ENCODE assay signal across 8 mouse cellular contexts in genomic region chr2:51145838-51146470, GRCm38 (mm10). TPM values are rescaled to one million over a fixed set of nuclear protein-coding genes. Genes with fewer than 3 reads are reported as not detected.
A peak's percentile ranks its signal among the peaks of the same experiment; 100 is the strongest.
DNase-seq lines count a peak whose midpoint lies in the region; ATAC-seq and TF ChIP-seq lines count a peak whose summit lies in the region.

No protein-coding gene starts in this region.

- H3K79me2 ChIP-seq in C2C12 (ENCODE audit: control insufficient read depth, insufficient read depth), result peaks cover 80% of the 10 kb centered on the region

- no peaks in the 10 kb centered on the region for H3K27me3 ChIP-seq in C2C12 (ENCODE audit: control insufficient read depth, insufficient read depth, insufficient read length)
- no peaks in the 10 kb centered on the region for H3K27me3 ChIP-seq in forebrain, embryonic 15.5 days
- H3K27me3 ChIP-seq in lung, embryonic 16.5 days (ENCODE audit: control insufficient read depth, insufficient read depth, low read depth, low read length), result peaks cover 2% of the 10 kb centered on the region; the same call in 1 of the 2 replicates

- H3K4me2 ChIP-seq in forebrain, embryonic 15.5 days (replicated peaks), result peak overlapping the region; percentile 62
- H3K4me2 ChIP-seq in lung, embryonic 16.5 days (ENCODE audit: low read depth, low read length), result peak overlapping the region; percentile 76

- peak overlapping the region; percentile 97 for H3K4me3 ChIP-seq in C2C12 (ENCODE audit: insufficient read depth, poor library complexity, severe bottlenecking)
- H3K4me3 ChIP-seq in brown adipose tissue, adult 24 weeks (ENCODE audit: insufficient read depth, low read depth, low read length), result peak overlapping the region; percentile 29
- peak overlapping the region; percentile 85 for H3K4me3 ChIP-seq in forebrain, embryonic 15.5 days
- peak overlapping the region; percentile 92 for H3K4me3 ChIP-seq in lung, embryonic 16.5 days (ENCODE audit: low read length)

- WGBS in forebrain, embryonic 15.5 days, result under 1% methylated on average over 7 of the region's 7 CpGs
- 11% methylated on average over 7 of the region's 7 CpGs for WGBS in lung, embryonic 16.5 days

- peak overlapping the region; percentile 94 for H3K9ac ChIP-seq in forebrain, embryonic 15.5 days (replicated peaks)
- peak overlapping the region; percentile 86 for H3K9ac ChIP-seq in lung, embryonic 16.5 days (ENCODE audit: low read length)

- peaks cover 76% of the 10 kb centered on the region for H3K79me3 ChIP-seq in C2C12 (ENCODE audit: low read depth)

- ATAC-seq in forebrain, embryonic 15.5 days (replicated peaks), result peak; percentile 15; the same call in 1 of the 2 replicates
- peak; percentile 8; the same call in 1 of the 2 replicates for ATAC-seq in lung, embryonic 16.5 days (ENCODE audit: low read depth)

- peak overlapping the region; percentile 57 for H3ac ChIP-seq in C2C12 (ENCODE audit: control insufficient read depth, insufficient read length, low read depth)

- no peak for TF ChIP-seq CTCF in C2C12 (IDR thresholded peaks at IDR 0.05; ENCODE audit: control insufficient read depth, insufficient read depth, insufficient read length)

- H3K9me3 ChIP-seq in forebrain, embryonic 15.5 days, result no peaks in the 10 kb centered on the region
- H3K9me3 ChIP-seq in lung, embryonic 16.5 days (ENCODE audit: control insufficient read depth, low read length), result no peaks in the 10 kb centered on the region

- intact Hi-C loops in heart, postnatal 14 days (cut with DNase I), result loop anchor here (5.0 to 10.0 kb wide), 5 partner anchors 99 to 839 kb away; no protein-coding TSS in a partner anchor

- H3K36me3 ChIP-seq in C2C12 (ENCODE audit: control insufficient read depth, insufficient read depth), result peaks cover 42% of the 10 kb centered on the region
- no peaks in the 10 kb centered on the region for H3K36me3 ChIP-seq in forebrain, embryonic 15.5 days
- H3K36me3 ChIP-seq in lung, embryonic 16.5 days (ENCODE audit: control insufficient read depth, insufficient read depth, low read length), result no peaks in the 10 kb centered on the region

- peaks cover 11% of the 10 kb centered on the region for H3K4me1 ChIP-seq in brown adipose tissue, adult 24 weeks (ENCODE audit: control insufficient read depth, insufficient read depth, insufficient read length, low read length)
- H3K4me1 ChIP-seq in forebrain, embryonic 15.5 days, result peaks cover 47% of the 10 kb centered on the region
- H3K4me1 ChIP-seq in lung, embryonic 16.5 days (replicated peaks; ENCODE audit: control insufficient read depth, insufficient read depth, low read length), result peaks cover 33% of the 10 kb centered on the region

- no peak overlapping the region for H3K27ac ChIP-seq in brown adipose tissue, adult 24 weeks (replicated peaks; ENCODE audit: low read depth, low read length)
- H3K27ac ChIP-seq in forebrain, embryonic 15.5 days (replicated peaks), result peak overlapping the region; percentile 92
- peak overlapping the region; percentile 91 for H3K27ac ChIP-seq in lung, embryonic 16.5 days (ENCODE audit: low read length)

- peak; percentile 51 to 76 for DNase-seq in heart, postnatal 14 days
- DNase-seq in layer of hippocampus, postnatal 25 days (ENCODE audit: extremely low spot score in 1 of 2, low spot score in 1 of 2), result peak; percentile 18 to 40
- peak; percentile 55 for DNase-seq in right cerebral cortex, postnatal 14 days
- DNase-seq in ovary, adult 18-20 months (ENCODE audit: low spot score), result no peak

TF ChIP-seq in C2C12, 6 proteins besides CTCF, POLR2A, EP300 and RAD21:
- TF ChIP-seq CEBPB (IDR thresholded peaks at IDR 0.05; ENCODE audit: low read depth), result no peak
- no peak for TF ChIP-seq MAX (IDR thresholded peaks at IDR 0.05)
- TF ChIP-seq MYOG (IDR thresholded peaks at IDR 0.05; ENCODE audit: control insufficient read depth, extremely low read depth, insufficient read length), result no peak
- TF ChIP-seq FOSL1 (IDR thresholded peaks at IDR 0.05; ENCODE audit: insufficient read depth, low read length, poor library complexity, severe bottlenecking), result no peak

RNA-seq across cellular contexts. Expression of gene Rnd3, which starts 3.0 kb away (rescaled TPM):
- polyA plus RNA-seq in C2C12 (2012; fragmentation: generic; extraction: Trizol), result 8.5 TPM
- polyA plus RNA-seq in brown adipose tissue, adult 24 weeks (2012; ENCODE audit: insufficient read depth, insufficient read length, missing spikeins), result 6.6 and 9.0 TPM in 2 replicates
- 142 and 151 TPM in 2 replicates for polyA plus RNA-seq in forebrain, embryonic 15.5 days (2015; fragmentation: Nextera tagmentation; extraction: Ambion mirVana)
- total RNA-seq in heart, postnatal 14 days (2021), result 10 to 100 TPM; 21.0 to 23.3 TPM
- 10 to 100 TPM; 13.0 to 14.9 TPM for total RNA-seq in layer of hippocampus, postnatal 25 days (2021)
- 62.2 and 68.6 TPM in 2 replicates for polyA plus RNA-seq in lung, embryonic 16.5 days (2015; fragmentation: Nextera tagmentation; extraction: Ambion mirVana)

Comparison
In these comparisons a context has a peak if more than half of its experiments do, and no peak if none do; other contexts are left out.
1. H3K4me3 ChIP-seq: peak in every context shown above with its lines; median percentile 97 in C2C12; 92 in lung, embryonic 16.5 days; 85 in forebrain, embryonic 15.5 days; 29 in brown adipose tissue, adult 24 weeks.